Mouse (Mus musculus) layer of hippocampus, postnatal 36 days (tissue): Measurements from ENCODE around the gene Esm1. TPM values are rescaled to one million over a fixed set of nuclear protein-coding genes. Genes with fewer than 3 reads are reported as not detected.

ENCODE experiments used
- DNase-seq, 2 experiments: peaks; one replicate each; pipeline ENCODE4 v3.0.0; 2022
- total RNA-seq, 2 experiments: library from RNA; stranded (reverse); gene quantifications; 2 replicates each; pipeline ENCODE4 v1.2.3; 2021

The Esm1 gene
- not detected for total RNA-seq

DNA sequence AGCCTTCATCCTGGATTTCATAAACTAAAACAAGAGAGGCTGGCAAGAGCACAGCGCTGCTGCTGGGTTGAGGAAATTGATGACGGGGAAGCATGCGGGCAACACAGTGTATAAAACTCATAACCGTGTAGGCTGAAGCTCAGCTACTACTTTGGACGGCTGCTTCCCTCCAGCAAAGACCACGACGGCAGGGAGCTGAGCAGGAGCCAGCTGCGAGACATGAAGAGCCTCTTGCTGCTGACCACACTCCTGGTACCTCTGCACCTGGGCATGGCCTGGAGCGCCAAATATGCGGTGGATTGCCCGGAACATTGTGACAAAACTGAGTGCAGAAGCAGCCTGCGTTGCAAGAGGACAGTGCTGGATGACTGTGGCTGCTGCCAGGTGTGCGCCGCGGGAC lies at the start of gene Esm1:
Gene Esm1, plus strand, starts transcription at position 36 of the 400 bp plus-strand sequence.
- no peak for DNase-seq

DNA sequence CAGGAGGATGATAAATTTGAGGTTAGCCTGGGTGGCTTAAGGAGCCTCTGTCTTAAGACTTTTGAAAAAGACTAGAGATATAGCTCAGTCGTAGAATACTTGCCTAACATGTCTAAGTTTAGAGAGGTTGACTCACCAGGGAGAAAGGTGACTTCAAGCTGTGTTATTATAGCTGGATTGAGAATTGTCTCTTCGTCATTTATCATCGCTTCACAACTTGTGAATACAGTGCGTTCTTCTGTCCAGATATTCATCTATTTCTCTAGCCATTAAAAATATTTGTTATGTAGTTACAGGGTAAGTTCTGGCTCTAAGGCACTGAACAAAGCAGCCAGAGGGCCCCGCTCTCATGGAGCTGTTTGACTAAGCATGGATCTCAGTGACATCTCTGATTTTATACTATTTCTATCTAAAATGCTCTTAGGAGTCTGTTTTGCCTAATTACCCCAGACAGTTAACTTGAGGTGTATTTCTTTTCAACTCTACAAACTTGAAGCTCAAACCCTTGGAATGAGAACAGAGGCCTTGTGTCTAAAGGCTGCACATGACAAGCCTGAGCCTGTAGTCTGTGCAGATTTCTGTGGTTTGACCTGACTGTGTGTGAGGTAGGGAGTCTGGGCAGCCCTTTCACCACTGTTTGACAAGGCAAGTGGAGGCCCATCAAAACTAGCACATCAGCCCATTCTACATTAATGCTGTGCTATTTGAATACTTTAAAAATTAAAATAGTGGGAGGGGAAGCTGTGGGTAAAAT lies 45.0 kb upstream of the Esm1 start:
- DNase-seq: no peak

DNA sequence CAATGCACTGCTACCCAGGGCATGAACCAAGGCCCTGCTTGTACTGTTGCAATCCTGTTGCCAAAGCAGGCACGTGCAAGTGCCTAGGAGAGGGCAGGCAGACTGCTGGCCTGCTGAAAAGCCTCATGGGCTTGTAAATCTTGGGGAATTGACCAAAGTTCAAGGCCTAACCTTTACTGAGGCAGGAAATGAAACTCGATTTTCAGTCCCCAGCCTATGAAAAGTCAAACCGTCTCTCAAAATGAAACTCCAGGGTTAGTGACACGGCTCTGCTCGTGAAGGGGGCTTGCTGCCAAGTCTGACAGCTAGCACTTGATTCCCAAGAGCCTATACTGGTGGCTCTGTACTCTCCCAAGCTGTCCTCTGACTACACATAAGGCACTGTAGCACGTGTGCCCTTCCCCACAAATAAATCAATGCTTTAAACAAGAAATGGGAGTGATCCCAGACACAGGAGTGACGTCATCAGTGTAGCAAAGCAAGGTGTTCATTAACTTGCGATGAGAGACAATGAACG lies 41.4 kb upstream of the Esm1 start:
- DNase-seq: no peak

DNA sequence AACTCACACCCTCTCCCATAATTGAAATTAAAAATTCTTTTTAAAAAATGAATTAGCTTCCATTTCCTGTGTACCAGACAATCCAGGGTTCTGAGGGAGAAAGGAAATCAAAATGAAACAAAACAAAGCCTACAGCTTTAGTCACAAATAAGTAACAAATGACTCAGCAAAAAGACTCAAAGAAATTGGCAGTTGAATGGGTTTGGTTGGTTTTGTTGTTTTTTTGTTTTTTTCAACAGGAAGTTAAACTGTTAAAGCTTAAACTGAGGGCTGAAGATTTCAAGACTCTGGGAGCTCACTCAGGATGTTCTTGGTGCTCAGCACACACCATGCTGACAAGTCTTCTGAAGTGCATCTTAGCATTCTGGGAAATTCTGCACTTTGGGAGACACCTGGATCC lies 39.2 kb upstream of the Esm1 start:
- no peak for DNase-seq

DNA sequence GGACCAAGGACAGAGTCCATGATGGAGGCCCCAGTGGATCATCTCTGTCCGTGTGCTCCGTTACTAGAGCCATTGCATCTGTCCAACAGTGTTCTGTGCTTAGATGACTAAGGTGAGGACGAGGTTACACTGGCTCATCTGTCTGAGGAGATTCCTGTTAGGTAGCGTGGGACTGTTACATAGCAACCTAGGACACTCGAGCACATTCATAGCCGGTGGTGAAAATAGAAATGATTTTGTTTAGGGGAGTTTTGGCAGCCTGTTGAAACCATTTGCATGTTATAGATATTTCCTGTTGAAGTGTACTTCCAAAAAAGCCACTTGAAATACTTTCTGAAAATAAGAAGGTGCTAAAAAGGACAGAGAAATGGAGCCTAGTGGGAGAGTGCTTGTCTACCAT lies 35.3 kb upstream of the Esm1 start:
- no peak for DNase-seq

DNA sequence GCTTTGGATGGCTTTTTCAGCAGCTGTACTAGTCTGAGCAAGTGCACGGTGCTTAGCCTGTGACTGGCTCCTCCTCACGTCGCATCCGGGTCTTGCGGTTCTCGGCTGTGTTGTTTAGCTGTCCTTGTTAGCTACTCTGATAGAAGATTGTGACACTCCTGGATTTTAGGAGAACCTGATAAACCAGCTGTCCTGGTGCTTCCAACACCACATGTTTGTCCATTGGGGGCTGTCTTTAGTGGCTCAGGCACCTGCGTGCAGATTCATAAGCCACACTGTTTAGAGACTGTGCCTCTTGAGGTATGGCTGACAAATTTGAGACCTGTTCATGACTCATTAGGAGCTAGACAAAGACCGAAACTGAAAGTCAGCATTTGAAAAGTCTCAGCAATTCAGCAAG lies 26.1 kb upstream of the Esm1 start:
- DNase-seq: no peak

DNA sequence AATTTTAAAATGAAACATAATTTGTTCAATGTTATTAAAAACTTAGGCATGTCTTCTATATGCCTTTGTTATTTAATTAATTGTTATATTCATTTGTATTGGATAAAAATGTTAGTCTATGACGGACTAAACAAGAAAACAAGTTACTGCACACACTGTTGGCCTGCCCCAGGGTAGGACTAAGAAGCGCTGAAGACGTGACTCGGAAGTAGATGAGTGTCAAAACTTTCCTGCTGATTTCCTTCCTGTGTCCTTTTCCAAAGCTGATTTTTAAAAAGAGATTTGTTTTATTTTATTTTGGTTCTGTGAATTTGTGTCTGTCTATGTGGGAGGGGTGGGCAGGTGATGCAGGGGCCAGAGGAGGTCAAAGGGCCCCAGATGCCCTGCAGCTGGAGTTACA lies 25.7 kb upstream of the Esm1 start:
- DNase-seq: no peak

DNA sequence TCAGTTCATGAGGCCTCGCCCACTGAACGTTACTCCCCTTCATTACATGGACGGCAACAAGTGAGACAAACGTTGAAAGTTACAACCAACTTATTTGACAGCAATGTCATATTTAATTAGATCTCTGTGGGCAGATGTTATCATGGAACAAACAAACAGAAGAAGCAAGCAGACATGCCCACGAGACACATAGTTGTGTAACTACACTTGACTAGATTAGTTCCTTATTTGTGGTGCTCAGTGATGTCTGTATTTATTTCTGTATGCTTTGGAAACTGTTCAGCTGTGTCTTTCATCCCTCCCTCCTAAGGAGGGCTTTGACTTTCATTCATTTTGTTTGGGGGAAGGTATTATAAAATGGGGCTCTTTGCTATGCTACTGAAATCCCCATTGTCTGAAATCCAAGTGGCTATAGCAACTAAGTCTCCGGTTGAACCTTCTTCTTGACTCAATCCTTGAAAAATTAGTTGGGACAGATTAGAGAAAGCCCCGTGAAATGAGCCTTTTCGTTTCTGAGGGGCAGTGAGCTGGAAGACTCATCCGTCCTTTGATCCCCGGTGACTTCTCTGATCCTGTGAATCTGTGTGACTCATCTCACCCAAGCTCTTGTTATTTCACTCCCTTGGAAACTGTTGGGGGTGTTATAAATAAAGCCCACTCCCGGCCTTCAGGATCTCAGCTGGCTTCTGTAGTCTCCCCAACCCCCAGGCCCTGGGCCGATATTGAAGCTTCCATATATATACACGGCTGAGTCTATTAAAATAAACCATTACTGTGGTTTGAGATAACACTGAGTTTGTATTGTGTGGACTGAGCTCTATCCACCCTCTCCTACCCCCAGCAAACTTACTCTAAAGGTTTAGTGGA lies 12.4 kb upstream of the Esm1 start:
- DNase-seq: no peak

DNA sequence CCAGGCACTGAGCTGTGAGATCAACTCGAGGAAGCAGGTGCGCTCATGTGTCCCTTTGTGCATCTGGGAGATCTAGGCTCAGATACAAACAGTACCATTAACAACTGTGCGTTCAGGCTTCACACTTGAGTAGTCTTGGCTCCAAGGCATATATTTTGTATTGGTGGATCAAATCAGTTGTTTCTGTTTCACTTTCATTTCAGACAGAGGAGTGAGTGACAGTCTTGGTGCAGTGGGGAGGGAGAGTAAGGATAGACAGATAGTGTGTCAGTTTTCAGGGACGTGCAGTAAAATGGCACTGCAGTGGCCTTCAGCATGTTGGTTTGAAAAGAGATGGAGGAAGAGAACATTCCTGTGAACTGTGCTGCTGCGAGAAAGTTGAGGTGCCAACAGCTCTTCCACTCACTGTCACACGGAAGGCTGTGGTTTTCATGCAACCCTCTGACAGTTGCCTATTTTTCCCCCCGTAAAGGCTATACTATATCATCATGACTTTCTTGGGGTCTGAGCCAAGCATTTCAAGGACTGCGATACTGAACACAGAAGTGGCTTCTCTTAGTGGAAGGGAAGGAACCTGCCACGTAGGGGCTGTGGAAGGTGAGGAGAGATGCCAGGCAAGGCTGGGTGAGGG lies 11.5 kb upstream of the Esm1 start:
- no peak for DNase-seq

DNA sequence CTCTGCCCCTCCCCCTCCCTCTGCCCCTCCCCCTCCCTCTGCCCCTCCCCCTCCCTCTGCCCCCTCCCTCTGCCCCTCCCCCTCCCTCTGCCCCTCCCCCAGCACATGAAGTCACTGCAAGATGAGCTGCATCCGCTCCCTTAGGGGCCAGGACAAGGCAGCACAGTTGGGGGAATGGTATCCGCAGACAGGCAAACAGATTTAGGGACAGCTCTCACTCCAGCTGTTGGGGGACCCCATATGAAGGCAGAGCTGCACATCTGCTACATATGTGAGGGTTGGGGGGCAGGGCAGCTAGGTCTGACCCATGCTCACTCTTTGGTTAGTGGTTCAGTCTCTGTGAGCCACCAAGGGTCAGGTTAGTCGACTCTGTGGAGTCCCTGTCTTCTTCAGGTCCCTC lies 10.1 kb upstream of the Esm1 start:
- no peak for DNase-seq

DNA sequence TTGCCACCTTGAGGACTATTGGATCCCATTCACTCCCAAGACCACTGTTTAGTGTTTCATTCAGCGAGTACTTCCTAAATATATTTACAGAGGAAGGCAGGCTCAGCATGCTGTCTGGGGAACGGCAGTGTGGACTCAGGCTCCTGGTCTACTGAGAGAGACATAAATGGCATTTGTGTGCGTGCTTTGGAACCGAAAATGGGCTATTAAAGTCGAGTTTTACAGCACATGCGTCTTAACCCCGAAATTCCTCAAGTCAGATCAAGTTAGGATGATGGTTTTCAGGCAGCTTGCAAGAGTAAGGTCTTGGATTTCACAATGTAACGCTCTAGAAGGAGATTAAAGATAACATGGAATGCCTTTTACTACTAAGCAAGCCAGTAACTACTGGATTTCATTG lies 8.7 kb upstream of the Esm1 start:
- DNase-seq: no peak

DNA sequence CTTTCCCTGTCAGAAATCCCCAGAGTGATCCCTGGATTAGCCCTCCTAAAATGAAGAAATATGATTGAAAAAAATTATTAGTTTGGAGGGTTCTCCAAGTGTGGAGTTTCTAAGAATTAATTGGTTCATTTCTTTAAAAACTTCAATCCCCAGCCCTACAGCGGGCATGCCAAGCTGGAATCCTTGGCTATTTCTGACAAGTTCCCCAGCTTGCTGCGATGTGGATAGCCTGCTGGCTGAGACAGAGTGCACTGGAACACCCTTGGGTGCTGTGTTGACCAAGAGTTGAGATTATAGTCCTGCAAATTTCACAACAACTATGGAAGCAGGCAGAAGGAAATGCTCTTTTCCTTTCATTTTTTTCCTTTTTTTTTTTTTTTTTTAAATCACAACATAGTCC lies 7.8 kb upstream of the Esm1 start:
- no peak for DNase-seq

DNA sequence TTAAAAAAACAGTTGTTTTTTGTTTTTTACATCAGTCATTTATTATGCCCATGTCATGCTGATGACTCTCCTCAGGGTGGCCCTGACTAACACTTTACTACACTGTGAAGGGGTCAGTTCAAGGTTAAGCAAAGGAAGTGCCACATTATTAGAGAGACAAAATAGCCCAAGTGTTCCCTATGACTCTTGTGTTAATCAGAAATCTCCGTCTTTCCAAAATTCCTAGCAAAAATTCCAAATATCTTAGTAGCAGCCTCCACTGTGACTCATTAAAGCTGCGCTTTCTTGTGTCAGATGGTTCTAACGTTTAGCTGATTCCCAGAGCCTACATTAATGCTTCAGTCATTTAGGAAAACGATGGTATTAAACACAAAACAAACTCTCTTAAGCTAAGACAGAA lies 7.3 kb upstream of the Esm1 start:
- DNase-seq: no peak

DNA sequence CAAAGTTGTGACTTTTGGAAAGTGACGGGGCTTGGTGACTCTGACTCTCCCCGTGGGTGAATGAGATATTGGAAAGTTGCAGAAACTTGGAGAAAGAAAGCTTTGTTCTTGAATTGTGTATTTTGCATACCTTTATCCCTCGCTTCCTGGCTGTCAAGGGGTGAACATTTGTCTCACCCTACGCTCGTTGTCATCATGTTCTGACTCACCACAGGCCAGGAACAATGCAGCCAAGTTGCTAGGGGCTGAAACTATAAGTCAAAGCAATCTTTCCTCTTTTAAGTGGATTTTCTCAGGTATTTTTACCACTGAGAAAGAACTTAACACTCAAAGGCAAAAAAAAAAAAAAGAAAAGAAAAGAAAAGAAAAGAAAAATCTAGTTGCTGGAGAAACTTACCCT lies 6.3 kb upstream of the Esm1 start:
- DNase-seq: no peak

DNA sequence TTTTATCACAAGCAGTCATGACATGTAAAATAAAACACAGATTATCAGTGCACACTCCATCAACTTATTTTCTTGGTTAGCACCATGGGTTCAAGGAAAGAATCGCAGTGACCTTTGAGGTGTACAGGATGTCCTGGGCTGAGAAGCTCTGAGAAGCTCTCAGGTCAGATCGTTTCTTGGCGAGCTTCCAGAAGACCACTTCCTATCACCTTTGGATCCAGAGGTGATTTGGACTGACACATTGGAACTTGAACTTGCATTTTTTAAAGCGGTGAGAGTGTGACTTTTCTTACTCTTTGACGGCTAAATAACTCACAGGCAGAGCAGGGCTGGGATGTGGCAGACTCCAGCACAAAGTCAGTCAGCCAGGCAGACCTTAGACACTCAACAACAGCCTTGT lies 4.1 kb upstream of the Esm1 start:
- DNase-seq: no peak

DNA sequence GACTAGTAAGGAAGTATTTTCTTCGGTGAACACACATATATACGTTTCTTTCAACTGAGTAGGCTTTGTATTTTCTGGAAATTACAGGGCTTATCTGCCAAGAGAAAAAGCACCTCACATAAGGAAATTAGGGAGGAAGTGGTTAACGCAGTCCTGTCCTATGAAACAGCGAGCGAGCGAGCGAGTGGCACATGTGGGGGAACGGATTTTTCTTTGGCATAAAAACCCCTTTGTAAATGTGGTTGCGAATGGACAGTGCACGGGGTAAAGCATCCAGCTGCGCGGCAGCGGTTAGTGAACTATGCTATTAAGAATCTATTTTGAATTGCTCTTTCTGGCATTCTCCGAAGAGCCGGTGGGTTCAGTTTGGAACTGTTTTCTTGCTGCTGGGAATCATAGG lies 1.9 kb downstream of the Esm1 start:
- no peak for DNase-seq

DNA sequence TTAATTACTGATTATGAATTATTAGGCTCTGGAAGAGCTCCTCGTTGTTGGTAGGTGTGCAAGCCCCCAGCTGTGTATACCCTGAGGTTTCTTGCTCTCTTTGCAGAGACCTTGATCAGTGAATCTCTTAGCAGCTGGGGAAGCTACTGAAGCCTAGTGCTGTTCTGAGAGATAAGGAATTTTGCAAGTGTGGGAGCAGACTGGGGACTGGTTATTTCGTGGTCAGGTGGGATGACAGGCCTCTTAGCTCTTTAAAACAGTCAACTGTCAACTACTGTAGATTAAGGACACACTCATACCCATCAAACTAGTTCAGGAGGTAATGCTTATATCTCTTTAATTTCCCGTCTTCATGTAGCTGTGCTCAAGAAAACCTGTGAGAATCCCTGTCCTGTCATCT lies 2.9 kb downstream of the Esm1 start:
- no peak for DNase-seq

DNA sequence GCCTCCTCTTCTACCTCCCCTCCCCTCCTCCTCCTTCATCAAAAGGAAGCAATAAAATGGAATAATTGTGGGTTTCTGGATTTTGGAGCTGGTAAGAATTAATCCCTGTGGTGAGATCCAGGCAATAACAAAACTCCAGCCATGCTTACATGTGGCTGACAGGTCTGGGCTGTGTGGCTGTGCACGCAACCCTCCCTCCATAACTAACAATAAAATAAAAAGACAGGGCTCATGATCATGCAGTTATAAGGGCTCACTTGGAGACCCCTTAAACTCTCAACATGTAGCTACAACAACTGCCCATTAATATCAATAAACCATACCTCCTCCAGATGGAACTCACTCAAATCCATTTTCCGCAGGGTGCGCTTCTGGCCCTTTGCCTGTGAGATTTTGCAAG lies 4.4 kb downstream of the Esm1 start:
- DNase-seq: no peak

DNA sequence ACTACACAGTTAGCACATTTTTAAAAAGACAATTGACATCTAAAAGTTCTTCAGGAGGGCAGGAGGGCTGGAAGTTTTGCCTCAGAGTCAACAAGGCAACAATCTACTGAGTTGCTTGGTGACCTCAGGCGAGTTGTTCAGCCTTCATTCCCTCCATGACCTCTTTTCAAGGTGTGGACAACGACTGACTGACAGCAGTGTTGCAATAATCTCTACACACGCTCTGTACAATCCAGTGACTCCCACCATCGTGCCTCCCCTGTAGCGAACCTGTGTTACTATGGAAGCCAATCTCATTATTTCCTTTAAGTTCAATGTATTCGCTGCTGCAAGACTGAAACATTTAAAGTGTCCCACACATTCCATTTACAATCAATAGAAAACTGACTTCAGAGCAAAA lies 12.4 kb downstream of the Esm1 start:
- no peak for DNase-seq

DNA sequence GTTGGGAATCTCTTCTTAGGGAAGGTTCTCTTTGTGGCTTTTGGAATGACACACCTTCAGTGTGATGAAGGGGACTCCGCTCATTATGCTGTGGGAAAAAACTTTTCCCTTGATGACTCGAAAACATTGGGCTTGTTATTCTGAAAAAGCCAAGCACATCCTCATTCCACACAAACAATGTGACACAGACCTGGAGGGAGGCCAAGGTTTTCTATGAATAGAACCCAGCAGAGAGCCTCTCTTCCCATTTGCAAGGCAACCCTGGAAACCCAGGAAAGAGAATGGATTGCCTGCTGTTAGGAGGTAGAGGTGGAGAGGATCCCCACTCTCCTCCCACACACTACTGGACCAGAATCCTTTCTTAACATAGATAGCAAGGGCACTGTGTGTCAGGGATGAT lies 14.6 kb downstream of the Esm1 start:
- peak; percentile 31 to 62 for DNase-seq

DNA sequence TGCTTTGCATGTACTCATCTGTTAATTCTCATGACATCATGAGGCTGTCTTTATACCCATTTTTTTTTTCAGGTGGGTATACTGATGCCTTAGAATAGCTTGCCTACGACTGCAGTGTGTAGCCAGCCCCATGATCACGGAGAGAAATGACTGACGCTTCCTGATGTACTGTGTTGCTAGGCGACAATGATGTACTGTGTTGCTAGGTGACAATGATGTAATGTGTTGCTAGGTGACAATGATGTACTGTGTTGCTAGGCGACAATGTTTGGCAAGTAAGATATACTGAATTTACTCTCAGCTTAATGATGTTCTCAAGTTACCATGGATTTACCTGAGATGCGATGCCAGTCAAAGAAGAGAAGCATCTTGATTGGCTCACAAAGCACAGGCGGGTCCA lies 16.4 kb downstream of the Esm1 start, which contains the start of gene Gzmk:
Gene Gzmk, minus strand, starts transcription at position 98 of the 400 bp plus-strand sequence.
- DNase-seq: peak in 1 of 2 experiments; percentile 17

DNA sequence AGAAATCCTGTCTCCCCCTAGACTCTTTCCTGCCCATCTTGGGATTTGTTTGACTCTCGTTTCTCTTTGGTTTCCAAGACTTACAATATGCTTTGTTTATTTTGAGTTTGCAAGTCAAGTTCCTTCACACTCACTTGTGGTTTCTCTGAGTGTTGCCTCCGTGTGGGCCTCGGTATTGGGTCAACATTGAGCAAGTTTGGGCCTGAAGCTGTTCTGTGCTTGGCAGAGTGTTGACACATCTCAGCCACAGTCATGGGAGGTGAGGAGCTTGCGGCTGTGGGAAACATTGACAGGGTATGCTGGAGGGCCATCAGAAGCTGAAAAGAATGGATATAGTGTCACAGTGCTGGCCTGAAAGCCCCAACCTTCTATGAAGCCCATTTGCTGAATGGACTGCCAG lies 17.6 kb downstream of the Esm1 start:
- DNase-seq: no peak
